Mouse (Mus musculus): ENCODE data around the gene Ube2g2. TPM values are rescaled to one million over a fixed set of nuclear protein-coding genes. Genes with fewer than 3 reads are reported as not detected.

Ube2g2 gene
- 56.9 and 57.7 TPM in 2 replicates for polyA plus RNA-seq (2012; rRNA removed)

DNA sequence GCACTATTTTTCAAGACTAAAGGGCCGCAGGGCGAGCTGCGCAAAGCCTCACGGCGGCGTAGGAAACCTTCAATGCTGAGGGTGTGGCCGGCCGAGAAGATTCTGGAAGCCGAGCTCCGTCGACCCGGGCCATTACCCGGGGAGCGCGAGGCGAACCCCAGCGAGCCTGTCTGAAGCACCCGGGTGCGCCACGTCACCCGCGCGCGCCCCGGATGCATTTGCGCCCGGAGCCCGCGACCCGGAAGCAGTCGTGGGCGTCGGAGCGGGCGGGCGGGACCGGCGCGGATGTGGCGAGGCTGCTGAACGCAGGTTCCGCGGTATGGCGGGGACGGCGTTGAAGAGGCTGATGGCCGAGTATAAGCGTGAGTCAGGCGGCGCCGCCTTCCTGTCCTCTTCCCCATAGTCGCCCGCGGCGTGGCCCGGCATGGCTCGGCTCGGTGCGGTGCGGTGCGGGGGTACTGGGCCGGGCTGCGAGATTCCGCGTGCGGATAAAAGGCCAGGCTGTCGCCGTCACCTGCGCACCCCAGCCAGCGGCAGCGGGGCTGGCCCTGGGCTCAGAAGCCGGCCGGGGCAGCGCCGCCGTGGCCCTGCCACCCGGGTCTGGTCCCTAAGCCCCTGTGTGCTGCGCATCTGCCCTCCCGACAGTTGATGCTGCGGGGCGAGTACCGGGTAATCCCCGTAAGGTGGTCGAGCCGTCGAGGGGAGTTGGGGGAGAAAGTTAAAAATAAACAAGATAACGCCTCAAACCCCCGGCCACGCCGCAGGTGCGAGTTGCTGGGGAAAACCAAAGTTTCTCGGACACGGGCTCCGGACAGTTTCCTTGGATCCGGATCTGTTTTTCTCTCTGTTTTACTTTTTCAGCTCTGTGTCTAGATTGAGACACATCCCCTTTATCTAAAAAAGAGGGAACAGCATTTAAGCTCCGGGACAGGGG, at the start of gene Ube2g2:
Ube2g2 (plus strand) TSS at position 221 of the 934 bp plus-strand sequence.
- TF ChIP-seq CTCF (IDR thresholded peaks at IDR 0.05; ENCODE audit: borderline replicate concordance, extremely low read depth, insufficient read depth, insufficient read length) (no peak), POLR2A (IDR thresholded peaks at IDR 0.05; ENCODE audit: borderline replicate concordance, extremely low read depth, insufficient read depth, insufficient read length, poor library complexity, severe bottlenecking) (peak; percentile 93)
- peak; percentile 95 for DNase-seq (ENCODE audit: low read depth)

DNA sequence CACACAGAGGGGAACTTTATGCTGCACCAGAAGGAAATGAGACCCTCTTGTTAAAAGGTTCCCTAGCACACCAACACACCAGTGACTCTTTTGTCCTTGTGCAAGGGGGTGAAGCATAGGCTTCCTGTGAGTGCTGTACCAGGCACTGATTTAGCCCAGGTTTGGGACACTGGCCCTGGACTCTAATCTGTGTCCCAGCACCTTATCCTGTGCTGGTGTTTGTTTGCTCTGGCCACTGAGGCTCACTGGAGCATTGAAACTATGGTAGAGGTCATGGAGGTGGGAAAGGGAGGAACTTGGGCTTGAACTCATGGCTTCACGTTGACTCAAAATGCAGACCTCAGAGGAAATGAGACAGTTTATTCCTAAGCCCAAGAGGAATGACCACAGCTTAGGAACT, 48.9 kb upstream of the Ube2g2 start:
- no peak for TF ChIP-seq CTCF (IDR thresholded peaks at IDR 0.05; ENCODE audit: borderline replicate concordance, extremely low read depth, insufficient read depth, insufficient read length)
- TF ChIP-seq POLR2A (IDR thresholded peaks at IDR 0.05; ENCODE audit: borderline replicate concordance, extremely low read depth, insufficient read depth, insufficient read length, poor library complexity, severe bottlenecking): no peak
- DNase-seq (ENCODE audit: low read depth): no peak

DNA sequence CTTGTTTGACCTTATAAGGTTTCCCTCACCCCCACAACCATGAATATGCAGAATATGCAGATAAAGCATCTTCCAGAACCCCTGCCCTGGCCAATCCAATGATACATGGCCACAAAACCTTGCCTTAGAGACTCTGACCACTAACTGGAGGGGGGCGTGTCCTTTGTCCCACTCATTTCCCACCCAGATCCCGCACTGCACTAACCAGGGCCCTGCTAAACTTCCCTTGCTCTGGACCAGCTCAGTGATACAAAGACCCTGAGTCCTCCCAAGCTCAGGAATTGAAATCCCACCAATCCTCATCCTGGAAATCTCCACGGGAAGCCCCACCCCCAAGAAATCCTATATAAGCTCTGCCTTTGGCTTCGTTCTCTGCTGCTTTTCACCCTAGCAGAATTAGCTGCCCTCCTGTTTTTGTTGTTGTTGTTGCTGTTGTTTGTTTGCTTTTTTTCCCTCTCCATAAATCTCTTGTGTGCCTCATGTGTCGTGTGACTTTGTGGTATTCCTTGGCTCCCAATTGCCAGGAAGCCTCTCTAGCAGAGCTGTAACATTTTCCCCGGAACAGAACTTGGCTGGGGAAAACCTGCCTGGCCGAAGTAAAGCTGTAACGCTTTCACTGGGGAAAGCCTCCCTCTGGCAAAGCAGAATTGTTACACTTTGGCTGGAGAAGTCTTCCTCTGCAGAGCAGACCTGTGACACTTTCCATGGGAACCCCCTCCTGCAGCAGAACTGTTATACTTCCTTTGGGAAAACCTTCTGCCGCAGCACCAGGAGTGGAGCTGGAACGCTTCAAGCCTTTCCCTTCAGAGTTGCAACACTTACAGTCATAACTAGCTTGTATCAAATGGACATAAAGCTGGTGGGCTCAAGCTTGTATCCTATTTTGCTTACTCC, 41.8 kb upstream of the Ube2g2 start:
- no peak for TF ChIP-seq POLR2A (IDR thresholded peaks at IDR 0.05; ENCODE audit: borderline replicate concordance, extremely low read depth, insufficient read depth, insufficient read length, poor library complexity, severe bottlenecking)
- no peak for DNase-seq (ENCODE audit: low read depth)

DNA sequence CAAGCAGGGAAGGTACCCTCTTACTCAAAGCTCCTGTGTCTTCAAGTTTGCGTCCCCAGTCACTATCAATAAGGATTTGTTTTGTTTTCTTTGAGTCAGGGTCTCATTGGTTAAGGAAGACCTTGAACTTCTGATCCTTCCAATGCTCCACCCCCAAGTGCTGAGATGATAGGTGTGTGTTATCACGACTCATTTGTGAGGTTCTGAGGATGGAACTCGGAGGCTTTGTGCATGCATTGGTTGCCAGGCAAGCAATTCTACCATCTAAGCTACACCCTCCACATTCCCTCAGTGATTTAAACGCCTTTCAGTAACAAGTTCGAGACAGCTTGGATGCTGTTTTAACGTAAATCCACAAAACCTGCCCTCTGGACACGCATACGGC, 41.1 kb upstream of the Ube2g2 start:
- no peak for DNase-seq (ENCODE audit: low read depth)
- no peak for TF ChIP-seq CTCF (IDR thresholded peaks at IDR 0.05; ENCODE audit: borderline replicate concordance, extremely low read depth, insufficient read depth, insufficient read length)
- TF ChIP-seq POLR2A (IDR thresholded peaks at IDR 0.05; ENCODE audit: borderline replicate concordance, extremely low read depth, insufficient read depth, insufficient read length, poor library complexity, severe bottlenecking): no peak

DNA sequence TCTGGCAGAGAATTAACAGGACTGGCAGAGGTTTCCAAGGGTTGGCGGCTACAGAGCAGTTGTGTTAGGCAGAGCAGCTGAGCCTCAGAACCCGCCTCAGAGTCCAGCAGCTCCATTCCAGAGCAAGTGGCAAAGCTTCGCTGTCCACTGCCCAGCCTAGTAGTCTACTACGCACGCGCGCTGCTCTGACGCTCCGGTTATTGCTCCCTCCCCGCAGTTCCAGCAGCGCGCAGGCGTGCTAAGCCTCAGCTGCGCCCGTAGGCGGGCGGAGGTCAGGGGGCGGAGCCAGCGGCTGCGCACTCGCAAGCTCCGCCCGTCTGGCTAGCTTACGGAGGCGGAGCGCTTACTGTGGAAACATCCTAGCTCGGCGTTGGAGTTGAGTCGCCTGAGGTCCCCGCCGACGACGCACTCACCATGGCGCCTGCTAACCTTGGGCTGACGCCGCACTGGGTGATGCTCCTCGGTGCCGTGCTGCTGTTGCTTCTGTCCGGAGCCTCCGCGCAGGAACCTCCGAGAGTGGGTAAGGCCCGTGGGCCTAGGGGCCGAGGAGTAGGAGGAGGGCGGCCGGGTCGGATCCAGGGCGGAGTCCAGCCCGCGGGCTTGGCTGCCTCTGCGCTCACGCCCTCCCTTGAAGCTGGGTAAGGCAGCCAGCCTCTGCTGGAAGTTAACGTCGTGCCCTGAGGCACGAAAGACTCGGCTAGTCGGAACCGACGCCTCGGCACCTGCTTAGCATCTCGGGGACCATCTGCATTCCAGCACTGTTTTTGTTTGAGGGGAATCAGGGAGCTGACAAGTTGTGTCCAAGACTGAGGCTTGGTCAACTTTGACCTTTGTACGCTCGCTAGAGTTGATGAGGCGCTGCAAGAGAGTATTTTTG, 40.4 kb upstream of the Ube2g2 start, which contains the start of gene Pttg1ip:
Pttg1ip (plus strand) TSS at position 313 of the 877 bp plus-strand sequence.
- DNase-seq (ENCODE audit: low read depth): peak; percentile 99
- TF ChIP-seq CTCF (IDR thresholded peaks at IDR 0.05; ENCODE audit: borderline replicate concordance, extremely low read depth, insufficient read depth, insufficient read length): no peak
- peak; percentile 57; the same call in 1 of the 2 replicates for TF ChIP-seq POLR2A (IDR thresholded peaks at IDR 0.05; ENCODE audit: borderline replicate concordance, extremely low read depth, insufficient read depth, insufficient read length, poor library complexity, severe bottlenecking)

DNA sequence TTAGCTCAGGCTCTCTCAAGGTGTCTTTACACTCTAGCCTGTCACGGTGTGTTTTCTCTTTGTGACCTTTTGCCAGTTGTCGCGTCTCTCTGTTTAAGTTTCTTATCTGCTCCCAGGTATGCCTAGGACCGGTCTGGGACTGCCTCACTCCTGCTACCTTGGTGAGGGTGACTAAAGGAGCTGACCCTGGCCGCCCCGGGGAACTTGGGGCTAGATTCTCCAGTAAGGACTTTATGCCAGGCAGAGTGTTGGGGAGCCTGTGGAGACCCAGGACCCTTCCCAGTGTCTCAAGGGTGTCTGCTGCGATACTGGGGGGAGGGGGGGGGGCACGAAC, 39.8 kb upstream of the Ube2g2 start:
- TF ChIP-seq CTCF (IDR thresholded peaks at IDR 0.05; ENCODE audit: borderline replicate concordance, extremely low read depth, insufficient read depth, insufficient read length) (no peak), POLR2A (IDR thresholded peaks at IDR 0.05; ENCODE audit: borderline replicate concordance, extremely low read depth, insufficient read depth, insufficient read length, poor library complexity, severe bottlenecking) (no peak)
- DNase-seq (ENCODE audit: low read depth): no peak

DNA sequence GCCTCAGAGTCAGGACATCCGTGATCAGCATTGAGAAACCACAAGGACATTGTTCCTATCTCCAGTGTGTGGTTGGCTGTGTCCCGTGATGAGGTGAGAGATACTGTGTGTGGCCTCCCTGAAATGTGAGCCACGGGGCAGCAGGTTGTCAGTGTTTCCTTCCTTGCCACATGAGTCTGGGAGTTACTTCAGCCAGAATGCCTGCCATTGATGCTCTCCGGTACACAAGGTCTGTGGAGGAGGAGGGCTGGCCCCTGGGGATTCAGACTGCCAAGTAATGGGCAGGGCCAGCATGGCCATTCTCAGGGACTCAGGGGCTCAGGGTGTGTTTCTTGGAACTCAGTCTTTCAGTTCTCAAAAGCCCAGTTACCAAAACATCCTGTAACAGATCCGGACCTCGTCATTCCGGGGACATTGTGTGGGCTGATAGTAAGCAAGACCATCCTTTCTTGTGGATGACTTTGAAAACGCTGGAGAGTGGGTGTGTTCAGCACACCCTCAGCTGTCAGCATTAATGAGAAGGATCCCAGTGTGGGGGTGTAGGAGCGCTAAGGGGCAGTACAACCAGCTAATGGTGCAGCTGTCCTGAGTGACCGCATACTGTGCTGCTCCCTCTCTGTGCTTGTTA, 38.2 kb upstream of the Ube2g2 start:
- TF ChIP-seq CTCF (IDR thresholded peaks at IDR 0.05; ENCODE audit: borderline replicate concordance, extremely low read depth, insufficient read depth, insufficient read length) (no peak), POLR2A (IDR thresholded peaks at IDR 0.05; ENCODE audit: borderline replicate concordance, extremely low read depth, insufficient read depth, insufficient read length, poor library complexity, severe bottlenecking) (no peak)
- DNase-seq (ENCODE audit: low read depth): no peak

DNA sequence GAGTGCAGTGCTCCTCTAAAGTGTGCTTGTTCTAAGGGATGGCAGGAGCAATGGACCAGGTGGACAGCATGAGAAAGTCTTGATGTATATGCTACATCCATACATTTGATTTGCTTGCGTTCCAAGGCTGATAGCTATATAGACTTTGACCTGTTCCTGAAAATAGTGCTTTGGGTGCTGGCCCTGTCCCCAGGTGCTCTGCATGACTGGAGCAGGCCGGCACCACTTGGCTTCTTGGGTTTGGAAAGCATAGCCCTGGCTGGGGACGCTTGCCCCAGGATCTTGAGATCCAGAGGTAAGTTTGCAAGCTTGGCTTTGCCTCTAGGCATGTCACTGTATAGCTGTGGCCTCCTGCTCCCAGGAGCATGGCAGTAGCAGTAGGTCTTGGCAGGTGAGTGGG, 35.4 kb upstream of the Ube2g2 start:
- no peak for TF ChIP-seq CTCF (IDR thresholded peaks at IDR 0.05; ENCODE audit: borderline replicate concordance, extremely low read depth, insufficient read depth, insufficient read length)
- no peak for TF ChIP-seq POLR2A (IDR thresholded peaks at IDR 0.05; ENCODE audit: borderline replicate concordance, extremely low read depth, insufficient read depth, insufficient read length, poor library complexity, severe bottlenecking)

DNA sequence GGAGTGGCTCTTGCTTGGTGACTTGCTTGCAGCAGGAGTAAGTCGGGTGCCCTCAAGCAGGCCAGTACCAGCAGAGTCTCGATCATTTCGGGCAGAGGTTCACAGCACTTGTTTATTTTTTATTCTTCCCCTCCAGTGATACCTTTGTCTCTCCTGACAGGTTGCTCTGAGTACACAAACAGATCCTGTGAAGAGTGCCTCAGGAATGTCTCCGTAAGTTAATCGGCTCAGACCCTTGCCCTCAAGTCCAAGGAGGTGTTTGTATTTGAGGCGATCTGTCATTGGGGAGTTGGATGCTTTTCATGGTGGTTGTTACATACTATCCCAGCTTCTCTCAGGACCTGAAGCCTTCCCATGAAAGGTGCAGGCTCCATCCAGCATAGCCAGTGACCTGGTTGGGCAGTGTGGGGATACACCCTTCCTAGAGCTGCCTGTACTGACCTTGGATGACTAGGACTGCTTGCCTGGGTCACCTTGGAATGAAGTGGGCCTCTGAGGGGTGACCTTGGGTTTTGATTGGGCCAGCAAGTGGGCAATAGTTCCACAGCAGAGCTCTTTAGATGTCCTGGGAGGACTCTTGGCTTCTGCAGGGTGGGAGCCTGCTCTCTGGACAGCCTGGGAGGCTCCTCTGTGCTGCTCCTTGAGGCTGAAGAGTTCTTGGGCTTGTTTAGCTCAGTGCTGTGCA, 34.8 kb upstream of the Ube2g2 start:
- no peak for DNase-seq (ENCODE audit: low read depth)

More for the DNA sequence above, 35.4 kb upstream of the Ube2g2 start:
- no peak for DNase-seq (ENCODE audit: low read depth)

DNA sequence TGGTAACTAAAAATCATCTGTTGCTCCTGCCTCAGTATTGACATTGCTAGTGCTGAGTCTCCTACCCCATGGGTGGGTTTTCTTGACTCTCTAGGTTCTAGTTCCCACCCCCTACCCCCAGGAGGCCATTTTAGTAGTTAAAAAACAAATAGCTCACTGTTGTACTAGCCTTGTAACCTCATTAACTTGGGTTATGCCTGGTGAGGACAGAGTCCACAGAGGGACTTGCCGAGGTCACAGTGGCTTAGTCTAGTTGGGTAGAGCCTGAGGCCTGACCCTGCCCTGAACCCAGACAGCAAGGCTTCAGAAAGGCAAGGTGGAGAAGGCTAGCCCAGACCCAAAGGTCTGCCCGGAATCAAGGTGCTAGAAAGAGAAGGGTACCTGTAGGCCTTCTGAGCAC, 34.0 kb upstream of the Ube2g2 start:
- TF ChIP-seq CTCF (IDR thresholded peaks at IDR 0.05; ENCODE audit: borderline replicate concordance, extremely low read depth, insufficient read depth, insufficient read length) (no peak), POLR2A (IDR thresholded peaks at IDR 0.05; ENCODE audit: borderline replicate concordance, extremely low read depth, insufficient read depth, insufficient read length, poor library complexity, severe bottlenecking) (no peak)
- no peak for DNase-seq (ENCODE audit: low read depth)

More for the DNA sequence above, 34.8 kb upstream of the Ube2g2 start:
- TF ChIP-seq CTCF (IDR thresholded peaks at IDR 0.05; ENCODE audit: borderline replicate concordance, extremely low read depth, insufficient read depth, insufficient read length) (no peak), POLR2A (IDR thresholded peaks at IDR 0.05; ENCODE audit: borderline replicate concordance, extremely low read depth, insufficient read depth, insufficient read length, poor library complexity, severe bottlenecking) (no peak)
